15 mouse cellular contexts compared by ENCODE assay signal in the genomic region with DNA sequence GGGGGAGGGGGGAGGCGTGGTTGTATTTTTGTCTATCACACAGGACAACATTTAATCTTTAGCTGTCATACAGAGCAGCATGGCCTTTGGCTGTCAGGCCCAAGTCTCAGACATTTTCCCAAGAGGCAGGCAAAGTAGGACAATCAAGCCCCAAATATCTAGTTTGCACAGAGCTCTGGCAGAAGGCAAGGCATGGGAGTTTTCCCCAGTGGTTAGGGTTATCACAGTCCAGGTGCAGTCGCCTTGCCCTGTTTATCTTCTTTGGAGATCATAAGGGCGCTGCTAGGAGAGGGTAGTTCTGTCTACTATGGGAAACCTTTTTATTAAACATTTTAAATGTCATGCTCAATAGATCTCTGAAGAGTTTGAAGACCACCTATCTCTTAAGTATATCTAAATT.
"Had no signal": no experiment of that assay in that cellular context is flagged by ENCODE, and none has a peak within 500 bp of the region (broad histone marks: within the 10 kb centered on the region; RNA-seq: fewer than 3 reads in every experiment).

No protein-coding gene starts in this region.

- H3K27me3 ChIP-seq: limb, embryonic 12.5 days; lung, embryonic 15.5 days; midbrain, embryonic 12.5 days; stomach, embryonic 15.5 days had no signal

- H3K4me1 ChIP-seq: megakaryocyte, embryonic 14.5 days; stomach, embryonic 15.5 days had no signal

- H3K9me3 ChIP-seq: lung, embryonic 15.5 days; midbrain, embryonic 12.5 days; stomach, embryonic 15.5 days had no signal

- H3K9ac ChIP-seq: limb, embryonic 12.5 days; lung, embryonic 15.5 days; midbrain, embryonic 12.5 days; stomach, embryonic 15.5 days had no signal

- H3K36me3 ChIP-seq: limb, embryonic 12.5 days; lung, embryonic 15.5 days; midbrain, embryonic 12.5 days; stomach, embryonic 15.5 days had no signal

- H3K27ac ChIP-seq: kidney, postnatal 0 days; limb, embryonic 12.5 days; lung, embryonic 15.5 days; macrophage; midbrain, embryonic 12.5 days; stomach, embryonic 15.5 days had no signal

- H3K4me2 ChIP-seq: limb, embryonic 12.5 days; lung, embryonic 15.5 days; midbrain, embryonic 12.5 days; stomach, embryonic 15.5 days had no signal

- H3K4me3 ChIP-seq: limb, embryonic 12.5 days; lung, embryonic 15.5 days; megakaryocyte, embryonic 14.5 days; midbrain, embryonic 12.5 days; stomach, embryonic 15.5 days had no signal

- ATAC-seq: intestine, postnatal 0 days had no signal

- DNase-seq: kidney, adult 8-10 months; kidney, postnatal 36 days; layer of hippocampus, adult 9-11 months; layer of hippocampus, postnatal 36 days; lung, postnatal 14 days; right cerebral cortex, postnatal 14 days; thymus, postnatal 36 days had no signal
